Mouse (Mus musculus) heart, adult 2 months (tissue): ENCODE data around the gene Dkk3.

Experiments
- CTCF ChIP-seq: fragments of 200-600 bp; IDR thresholded peaks from 2 replicates; pipeline ENCODE4 v1.8.1; 2022; ENCODE audit warnings: antibody characterized with exemption, mild to moderate bottlenecking, moderate library complexity
- POLR2A ChIP-seq: fragments of 200-500 bp; IDR thresholded peaks from 2 replicates; pipeline ENCODE4 v1.6.1; 2011; ENCODE audit warnings: mild to moderate bottlenecking, low read depth, low read length, control low read depth; ENCODE audit not compliant: insufficient read depth

DNA sequence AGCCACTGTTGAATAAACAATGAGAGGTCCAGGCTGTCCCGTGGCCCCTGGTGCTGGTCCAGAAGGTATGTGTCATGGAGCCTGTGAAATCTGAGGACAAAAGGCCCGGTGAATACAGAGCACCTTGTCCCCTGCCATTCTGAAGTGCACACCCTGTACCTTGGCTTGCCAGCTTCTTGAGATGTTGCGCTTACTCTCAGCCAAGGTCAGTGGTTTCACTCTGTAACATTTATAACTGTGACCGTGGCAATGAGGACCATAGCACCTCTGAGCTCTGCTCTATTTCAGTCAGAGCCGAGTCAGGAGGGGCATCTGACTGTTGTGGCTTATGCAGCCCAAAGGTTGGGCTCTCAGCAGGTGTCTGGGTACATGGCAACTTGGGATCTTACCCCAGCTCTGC, 35.4 kb upstream of the Dkk3 start:
- TF ChIP-seq CTCF (no peak), POLR2A (no peak)
